Mouse (Mus musculus) urinary bladder, postnatal 0 days (tissue): ENCODE measurements around the gene Maco1. TPM values are rescaled to one million over a fixed set of nuclear protein-coding genes. Genes with fewer than 3 reads are reported as not detected.

Source experiments
- polyA plus RNA-seq: library from polyadenylated mRNA; unstranded; fragments of >200 nt; fragmentation: Nextera tagmentation; extraction: Ambion mirVana; gene quantifications from 2 replicates; pipeline ENCODE4 v1.2.1, GENCODE M21; 2015

The Maco1 gene
- polyA plus RNA-seq, result 21.5 and 25.3 TPM in 2 replicates

GRCm38 (mm10) chr4:134853259-134853636 is at the start of gene Maco1:
TSS of gene Maco1 (minus strand) at chr4:134853345.

GRCm38 (mm10) chr4:134863937-134864729 is 11.0 kb upstream of the Maco1 start, which contains the start of gene Rhd:
TSS of gene Rhd (plus strand) at chr4:134864536.

DNA sequence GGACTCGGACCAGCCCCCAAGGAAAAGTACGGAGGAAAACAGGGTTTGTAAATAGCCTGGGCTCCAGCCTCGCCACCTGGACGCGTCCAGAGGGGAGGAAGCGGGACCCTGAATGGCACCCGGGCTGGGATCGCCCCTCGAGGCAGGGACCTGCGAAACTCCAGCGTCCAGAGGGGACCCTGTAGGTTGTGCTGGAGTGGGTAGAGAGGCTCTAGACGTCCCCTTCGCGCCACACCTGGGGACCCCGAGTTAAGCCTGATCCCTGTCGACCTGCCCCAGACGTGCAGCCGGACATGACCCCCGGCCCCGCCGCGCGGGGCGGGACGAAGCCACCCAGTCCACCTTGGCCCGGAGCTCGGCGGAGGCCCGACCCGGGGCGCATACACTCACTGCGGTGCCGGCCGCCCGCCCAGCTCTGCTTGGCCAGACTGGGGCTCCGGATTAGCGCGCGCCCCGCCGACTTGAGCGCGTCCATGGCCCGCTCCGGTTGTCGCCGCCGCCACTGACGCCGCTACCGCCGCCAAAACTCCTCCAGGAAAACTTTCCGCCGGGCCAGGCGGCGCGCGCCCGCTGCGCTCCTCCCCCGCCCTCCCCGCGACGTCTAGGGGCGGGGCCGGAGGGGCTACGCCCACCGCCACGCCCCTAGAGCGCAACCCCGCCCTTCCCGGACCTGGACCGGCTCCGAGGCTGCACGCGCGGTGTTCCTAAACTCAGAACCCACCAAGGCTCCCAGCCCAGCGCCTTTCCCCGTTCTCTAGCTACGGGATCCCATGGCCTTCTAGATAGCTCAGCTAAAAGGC is 85.5 kb downstream of the Maco1 start, which contains the start of gene Ldlrap1:
Gene Ldlrap1, minus strand, starts transcription at position 599 of the 800 bp plus-strand sequence.

Other genes with a start within 250 kb of the Maco1 start
- 3.8 TPM in 2 replicates for gene Man1c1, start 149.1 kb downstream of the Maco1 start, polyA plus RNA-seq
- 27.8 and 29.2 TPM in 2 replicates for gene Ldlrap1, start 85.3 kb downstream of the Maco1 start, polyA plus RNA-seq
- gene Rhd, start 11.2 kb upstream of the Maco1 start, polyA plus RNA-seq, result 0.78 and 1.1 TPM in 2 replicates
- 184 and 185 TPM in 2 replicates for gene Tmem50a, start 61.7 kb upstream of the Maco1 start, polyA plus RNA-seq
- 240 and 264 TPM in 2 replicates for gene Rsrp1, start 70.2 kb upstream of the Maco1 start, polyA plus RNA-seq
- 56.5 and 64.8 TPM in 2 replicates for gene Syf2, start 77.6 kb upstream of the Maco1 start, polyA plus RNA-seq